Mouse (Mus musculus) spleen, adult 12 weeks (tissue): Measurements from ENCODE around the gene Leng1.

Source experiments
- DNase-seq: peaks from one replicate; pipeline ENCODE4 v3.0.0; 2022; ENCODE audit warnings: low spot score

Leng1 gene

DNA sequence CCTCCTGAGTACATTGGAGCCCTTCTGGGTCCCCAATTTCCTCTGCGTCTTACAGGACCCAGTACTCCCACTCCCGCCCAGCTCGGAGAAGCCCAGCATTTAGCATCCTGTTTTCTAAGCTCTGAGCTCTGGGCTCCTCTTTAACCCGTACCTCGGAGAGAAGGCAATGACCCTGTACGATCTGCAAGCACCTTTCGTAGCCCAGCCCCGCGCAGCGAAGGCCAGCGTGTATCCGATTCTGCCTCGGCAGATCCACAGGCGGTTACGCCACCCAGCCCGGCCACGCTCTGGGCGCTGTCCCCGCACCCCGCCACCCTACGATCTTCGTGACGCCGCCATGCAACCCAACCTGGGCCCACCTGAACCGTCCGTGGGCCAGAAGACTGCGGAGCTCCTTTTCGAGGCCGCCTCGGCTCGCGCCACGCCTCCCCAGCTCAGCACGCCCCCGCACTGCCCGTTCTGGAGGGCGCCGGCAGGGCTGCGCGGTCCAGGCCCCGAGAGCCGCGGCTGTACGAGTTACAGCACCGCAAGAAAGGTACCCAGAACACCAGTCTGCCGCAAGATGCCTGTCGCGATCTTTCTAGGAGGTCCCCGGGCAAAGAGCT is 26.8 kb upstream of the Leng1 start, which contains the start of gene Tsen34:
Gene Tsen34 (plus strand): TSS at position 482 of the 605 bp plus-strand sequence.
- no peak for DNase-seq

DNA sequence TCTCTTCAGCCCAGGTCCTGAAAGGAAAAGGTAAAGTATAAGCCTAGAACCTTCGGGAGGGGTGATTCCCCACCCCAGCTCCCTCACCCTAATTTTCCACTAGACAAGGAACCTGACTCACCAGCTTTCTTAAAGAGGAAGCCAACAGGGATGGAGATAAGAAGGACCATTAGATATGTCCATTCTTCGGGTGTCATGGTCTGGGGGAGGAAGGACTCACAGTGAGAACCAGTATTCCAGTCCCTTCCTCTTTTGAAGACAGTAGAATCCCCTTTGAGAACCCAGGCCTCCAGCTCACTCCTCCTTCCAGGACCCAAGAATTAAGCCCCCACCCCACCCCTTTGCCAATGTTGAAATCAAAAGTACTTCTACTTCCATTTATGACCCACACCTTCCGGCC is 26.3 kb upstream of the Leng1 start:
- DNase-seq: no peak

DNA sequence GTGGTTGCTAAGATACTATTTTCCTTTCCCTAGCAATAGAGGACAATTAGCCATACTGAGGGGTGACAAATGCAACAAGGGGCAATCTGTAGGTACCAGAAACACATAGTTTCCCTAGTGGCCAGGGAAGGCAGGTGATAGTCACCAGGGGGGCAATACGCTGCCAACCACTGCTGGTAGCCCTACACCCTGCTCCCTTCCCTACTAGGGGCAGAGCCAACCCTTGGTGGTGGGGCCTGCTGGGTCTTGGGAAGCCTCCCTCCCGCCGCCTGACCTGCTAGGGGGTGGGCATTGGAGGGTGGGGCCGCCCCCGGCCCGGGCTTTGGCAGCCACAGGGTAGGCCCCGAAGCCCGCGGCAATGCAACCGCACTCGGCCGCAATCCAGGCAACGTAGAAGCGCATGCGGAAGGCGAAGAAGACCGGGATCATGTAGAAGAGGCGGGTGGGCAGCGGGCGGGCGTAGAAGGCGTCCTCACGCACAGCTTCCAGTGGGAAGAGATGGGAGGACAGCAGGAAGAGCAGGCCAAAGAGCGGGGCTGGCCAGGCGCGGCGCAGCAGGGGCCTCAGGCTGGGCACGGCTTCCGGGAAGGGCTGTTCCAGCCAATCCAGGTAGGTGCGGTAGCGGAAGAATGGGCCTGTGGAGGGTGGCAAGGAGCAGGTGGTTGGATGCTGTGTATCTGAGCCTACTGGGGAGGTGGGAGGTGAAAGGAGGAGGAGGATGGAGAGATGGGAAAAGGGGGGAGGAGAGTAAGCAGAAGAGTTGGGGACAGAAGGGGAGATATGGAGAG is 20.0 kb upstream of the Leng1 start:
- DNase-seq: no peak

DNA sequence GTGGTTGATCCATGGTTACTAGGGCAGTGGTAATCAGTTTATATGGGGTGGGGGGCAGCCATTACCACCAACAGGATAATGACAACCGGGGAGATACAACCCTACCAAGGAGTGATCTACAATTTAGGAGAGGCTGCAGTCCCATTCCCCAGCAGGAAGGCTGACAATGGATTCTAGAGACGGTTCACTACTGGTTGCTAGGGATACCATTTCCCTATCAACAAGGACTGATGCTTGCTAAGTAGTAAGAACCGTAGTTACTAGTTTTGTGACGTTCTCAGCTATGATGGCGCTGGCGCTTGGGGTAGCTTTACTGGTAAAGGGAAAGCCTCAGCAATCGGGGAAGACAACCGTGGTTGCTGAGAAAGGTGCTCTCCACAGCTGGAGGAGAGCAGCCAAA is 19.1 kb upstream of the Leng1 start:
- DNase-seq: no peak

DNA sequence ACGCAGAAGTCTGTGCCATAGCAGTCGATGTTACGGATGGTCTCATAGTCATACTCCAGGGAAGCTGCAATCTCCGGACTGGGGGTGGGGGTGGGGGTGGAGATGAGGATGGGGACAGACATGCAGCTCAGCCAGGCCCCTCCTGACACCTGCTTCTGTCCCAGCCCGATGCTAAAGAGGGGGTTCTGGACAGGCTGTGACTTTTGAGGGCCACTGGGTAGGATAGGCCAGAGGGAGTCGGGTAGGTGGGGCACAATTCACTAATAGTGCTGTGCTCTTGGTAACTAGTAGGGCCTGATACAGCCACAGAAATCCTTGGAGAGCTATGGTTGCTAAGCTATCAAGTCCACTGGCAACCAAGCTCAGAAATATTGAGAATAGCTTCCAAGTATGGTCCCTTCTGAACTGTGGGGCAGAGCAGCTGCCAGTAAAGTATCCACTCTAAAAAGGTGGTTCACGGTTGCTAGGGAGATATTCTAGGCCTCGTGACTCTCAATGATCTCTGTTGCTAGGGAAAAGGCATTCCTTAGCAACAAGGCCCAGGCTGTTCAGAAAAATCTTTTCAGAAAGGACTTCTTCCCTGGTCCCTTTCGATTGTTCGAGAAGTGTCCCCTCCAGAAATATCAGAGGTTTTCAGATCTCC is 18.4 kb upstream of the Leng1 start:
- DNase-seq: no peak

DNA sequence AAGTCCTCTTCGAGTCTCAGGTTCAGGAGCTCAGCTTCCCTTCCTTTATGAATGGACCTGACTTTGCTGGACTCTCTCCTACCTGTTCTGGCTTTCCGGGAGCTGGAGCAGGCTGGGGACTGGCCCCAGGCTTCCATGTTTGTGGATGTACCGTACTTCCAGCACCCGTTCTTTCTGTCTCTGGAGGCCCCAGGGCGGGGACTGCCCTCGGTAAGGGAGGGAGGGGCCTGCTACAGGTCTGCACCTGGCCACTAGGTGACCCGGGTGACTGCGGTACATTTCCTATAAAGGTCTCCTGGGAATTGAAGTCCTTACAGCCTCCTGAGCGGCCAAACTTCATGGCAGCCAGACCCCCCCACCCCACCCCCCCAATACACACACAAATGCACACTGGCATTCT is 11.7 kb upstream of the Leng1 start, which contains the start of gene Tmc4:
Gene Tmc4 (minus strand): TSS at position 212 of the 400 bp plus-strand sequence.
- DNase-seq: no peak

DNA sequence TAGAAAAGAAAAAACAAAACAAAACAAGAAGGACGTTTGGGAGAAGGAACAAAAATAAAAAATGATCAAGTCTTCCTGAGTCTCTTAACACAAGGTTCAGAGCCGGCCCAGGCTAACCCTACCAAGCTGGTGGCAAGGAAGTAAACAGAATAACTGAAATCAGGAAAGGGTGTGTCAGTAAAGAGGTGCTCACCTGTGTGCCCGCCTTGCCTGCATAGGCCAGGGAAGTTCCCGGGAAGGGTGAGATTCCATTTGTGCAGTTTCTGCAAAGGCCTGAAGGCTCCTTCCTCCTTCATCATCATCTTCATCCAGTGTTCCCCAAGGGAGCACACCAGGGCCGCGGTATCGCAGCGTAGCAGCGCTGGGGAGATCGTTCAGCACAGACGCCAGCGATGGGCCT is 10.7 kb upstream of the Leng1 start:
- no peak for DNase-seq

DNA sequence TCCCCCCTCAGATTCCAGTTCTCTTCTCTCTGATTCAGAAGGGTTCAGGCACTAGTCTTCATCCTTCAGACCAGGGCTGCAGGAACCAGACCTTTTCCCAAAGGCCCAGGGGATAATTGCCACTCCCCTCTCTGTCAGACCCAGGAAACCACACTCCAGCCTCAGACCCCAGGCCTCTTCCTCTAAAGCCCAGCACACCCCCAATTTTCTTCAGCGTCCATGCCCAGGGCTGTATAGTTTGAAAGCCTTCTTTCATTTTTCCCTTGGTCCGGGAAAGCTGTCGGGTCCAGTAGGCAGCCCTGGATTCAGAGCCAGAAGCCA is 9.5 kb upstream of the Leng1 start:
- DNase-seq: no peak

DNA sequence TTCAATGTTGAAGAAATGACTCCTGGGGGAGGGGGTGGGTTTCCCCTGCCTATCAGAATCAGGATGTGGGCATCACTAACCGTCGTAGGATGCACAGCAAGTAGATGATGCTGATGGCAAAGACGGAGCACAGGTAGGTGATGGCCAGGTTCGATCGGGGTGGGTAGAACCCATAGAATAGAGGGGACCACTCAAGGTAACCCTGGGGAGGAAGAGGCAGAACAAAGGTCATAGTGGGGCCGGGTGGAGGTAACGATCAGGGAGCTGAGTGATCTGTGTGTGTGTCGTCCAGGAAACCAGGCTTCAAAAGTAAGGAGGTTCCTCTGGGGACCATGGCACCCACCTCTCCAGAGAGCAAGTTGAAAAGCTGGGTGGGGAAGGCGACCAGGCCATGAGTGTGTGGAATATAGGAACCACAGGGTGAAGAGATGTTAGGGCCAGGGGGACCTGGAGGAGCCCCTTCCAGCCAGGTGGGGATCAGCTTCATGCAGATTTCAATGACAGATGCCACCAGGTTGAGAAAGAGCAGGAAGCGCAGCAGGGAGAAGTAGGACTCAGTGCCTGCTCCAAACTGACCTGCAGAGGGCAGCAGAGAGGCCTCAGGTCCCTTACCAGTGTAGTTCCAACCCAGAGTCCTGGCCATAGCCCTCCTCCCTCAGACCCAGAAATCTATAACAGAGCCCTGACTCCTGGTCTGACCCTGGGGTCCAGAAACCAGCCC is 9.0 kb upstream of the Leng1 start:
- peak; percentile 67 for DNase-seq

DNA sequence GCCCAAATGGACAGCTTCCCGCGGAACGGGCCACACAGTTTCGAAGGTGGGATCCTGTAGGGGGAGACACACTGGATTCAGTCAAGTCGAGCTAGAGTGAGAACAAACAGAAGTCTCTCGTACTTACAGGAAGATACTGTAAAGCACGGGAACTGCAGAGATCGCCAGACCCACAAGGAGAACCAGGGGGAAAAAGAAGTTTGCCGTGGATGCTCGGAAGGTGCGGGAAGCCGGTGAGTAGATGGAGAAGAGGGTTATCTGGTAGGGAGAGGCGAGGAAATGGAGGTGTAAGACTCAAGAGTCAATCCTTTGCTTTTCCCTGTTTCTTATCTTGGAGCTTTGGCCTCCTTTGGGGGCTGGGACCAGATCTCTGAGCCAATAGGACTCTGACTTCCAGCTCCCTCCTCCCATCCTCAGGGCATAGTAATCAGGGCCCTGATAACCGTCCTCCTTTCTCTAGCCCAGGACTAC is 1.3 kb upstream of the Leng1 start:
- DNase-seq: no peak

DNA sequence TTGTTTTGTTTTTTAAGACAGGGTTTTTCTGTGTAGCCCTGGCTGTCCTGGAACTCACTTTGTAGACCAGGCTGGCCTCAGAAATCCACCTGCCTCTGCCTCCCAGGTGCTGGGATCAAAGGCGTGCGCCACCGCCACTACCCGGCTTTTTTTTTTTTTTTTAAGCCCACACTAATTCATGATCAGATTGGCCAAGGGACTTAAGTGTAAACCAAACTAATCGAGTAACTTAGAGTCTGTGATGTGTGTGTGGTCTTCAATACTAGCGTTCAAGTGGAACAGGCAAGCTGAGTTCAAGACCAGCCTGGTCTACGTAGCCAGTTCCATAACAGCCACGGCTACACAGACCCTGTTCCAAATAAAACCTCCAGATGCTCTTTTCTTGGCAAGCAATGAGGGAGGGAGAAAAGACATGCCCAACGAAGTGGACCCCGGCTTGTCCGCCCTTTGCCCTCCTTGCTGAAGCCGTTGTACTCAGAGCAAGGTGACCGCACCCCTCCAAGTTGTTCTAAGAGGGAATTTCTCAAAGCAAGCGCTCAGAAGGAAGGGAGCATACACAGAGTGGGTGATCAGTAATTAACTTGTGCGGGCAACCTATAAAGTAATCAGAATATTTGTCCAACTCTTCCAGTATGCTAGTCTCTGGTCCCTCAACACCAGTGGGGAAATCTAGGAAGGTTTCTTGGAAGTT is 971 bp downstream of the Leng1 start:
- DNase-seq: no peak

DNA sequence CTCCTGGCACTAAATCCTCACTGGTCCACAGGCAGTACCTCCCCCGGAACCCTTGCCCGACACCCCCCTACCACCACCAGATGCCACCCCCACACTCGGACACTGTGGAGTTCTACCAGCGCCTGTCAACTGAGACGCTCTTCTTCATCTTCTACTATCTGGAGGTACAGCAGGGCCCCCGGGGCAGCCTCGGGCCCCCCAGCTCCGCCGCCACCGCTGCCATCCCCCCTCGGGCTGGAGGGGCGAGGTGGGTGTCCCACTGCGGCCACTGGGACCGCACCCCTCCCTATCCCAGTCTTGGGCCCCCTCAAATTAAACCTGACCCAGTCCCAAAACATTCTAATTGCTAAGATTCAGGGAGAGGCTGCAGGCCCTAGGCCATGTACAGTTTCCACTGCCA is 7.1 kb downstream of the Leng1 start:
- DNase-seq: no peak

DNA sequence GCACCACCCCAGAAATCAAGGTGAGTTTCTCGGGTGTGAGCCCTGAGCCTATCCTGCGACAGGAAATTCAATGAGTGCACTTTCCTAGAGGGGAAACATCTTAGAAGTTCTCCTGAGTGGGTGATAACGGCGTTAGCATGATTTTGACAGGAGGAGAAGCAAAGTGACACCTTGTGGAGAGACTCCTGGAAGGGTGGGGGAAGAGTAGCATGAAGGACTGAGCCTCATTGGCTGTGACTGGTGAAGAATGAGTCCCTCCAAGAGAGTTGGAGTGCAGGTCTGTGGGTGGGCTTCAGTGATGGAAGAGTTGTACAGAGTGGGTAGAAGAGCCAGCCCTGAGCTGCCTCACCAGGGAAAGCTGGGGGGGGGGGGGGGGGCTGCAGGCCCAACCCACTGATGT is 8.7 kb downstream of the Leng1 start:
- no peak for DNase-seq

DNA sequence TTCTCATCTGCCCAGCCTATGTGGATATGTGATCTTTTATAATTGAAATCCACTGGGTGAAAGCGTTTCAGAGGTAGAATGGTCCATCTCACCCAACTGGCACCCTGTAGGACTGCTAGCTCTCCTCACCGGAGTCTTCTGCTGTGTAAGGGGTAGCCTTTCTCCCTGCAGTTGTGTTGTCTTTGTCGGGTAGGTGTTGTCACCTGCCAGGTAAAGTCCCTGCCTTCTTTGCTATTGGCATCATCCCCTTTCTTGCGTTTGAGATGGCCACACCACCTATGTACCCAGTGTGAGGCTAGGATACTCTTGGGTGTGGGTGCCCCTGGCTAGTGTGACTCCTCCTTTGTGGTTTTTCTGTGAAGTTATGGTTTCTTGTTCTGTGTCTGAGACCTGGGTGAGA is 19.0 kb downstream of the Leng1 start:
- DNase-seq: no peak

DNA sequence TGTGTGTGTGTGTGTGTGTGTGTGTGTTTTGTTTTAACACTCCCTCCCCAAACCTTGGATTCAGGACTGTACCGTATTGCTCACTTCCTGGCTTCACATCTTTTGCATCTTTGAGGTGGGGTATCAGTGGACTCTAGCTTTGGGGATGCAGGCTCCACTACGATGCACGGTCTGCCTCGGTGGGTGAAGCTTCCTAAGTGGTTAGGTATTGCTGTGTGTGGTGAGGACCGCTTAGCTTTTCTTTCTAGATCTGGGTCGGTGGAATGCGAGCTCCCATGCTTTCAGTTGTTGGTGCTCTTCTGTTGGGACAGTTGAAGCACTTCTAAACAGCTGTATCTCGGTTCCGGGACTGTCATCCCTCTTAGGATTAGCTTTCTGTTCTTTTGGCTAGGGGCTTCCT is 19.5 kb downstream of the Leng1 start:
- DNase-seq: no peak

DNA sequence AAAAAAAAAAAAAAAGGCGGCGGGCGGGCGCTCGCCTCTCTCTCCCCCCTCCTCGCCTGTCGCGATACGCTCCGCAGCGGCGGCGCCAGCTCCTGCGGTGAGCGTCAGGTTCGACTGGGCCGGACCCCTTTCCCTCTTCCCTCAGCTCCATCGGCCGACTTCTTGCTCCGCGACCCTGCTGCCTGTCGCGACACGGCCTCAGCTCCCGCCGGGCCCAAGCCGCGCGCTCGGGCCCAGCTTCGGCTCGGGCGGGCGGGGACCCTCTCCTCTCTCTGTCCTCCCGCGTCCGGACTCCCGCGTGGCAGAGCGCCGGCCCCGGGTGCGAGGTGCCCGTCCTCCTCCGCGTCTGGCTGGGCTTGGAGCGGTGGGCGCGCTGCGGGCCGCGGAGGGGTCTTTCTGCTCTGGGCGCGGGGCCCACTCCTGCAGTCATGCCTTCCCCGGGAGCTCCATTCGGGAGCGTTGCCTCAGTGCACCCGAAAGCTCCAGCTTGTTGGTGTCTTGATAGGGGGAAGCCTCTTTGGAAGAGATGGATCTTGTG is 20.1 kb downstream of the Leng1 start:
- no peak for DNase-seq

DNA sequence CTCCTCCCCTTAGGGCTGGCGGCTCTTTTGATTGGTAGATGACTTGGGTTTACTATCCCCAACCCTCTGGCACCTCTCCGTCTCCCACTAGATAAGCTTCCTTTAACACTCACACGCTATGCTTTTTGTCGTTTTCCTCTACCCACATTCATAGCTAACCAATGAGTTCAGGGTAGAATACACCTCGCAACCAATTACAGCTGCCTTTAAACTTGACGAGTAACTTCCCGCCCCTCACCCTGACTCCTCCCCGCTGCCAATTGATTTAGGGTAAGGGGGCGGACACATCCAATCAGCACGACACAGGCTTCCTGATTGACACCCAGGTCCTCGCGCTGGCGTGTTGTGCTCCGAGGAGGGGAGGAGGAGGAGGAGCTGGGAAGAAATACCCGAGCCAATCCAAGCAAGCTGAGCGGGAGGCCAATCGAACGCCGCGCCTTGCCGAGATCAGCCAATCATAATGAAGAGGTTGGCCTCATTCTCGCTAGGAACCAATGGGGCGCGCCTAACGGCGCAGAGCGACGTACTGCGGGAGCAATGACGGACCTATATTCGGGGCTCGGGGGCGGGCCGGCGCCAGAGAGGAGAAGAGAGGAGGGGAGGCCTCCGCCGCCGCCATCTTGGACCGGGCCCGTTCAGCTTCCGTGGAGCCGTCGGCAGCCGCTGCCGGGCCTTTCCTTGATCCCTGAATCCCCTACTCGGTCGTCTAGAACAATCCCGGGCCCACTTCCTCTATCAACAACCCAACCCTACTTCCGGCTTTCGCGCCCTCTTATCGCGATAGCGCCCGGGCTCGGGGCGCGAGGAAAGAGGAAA is 20.8 kb downstream of the Leng1 start, which contains the start of gene Cnot3:
Gene Cnot3 (plus strand): TSS at position 597 of the 816 bp plus-strand sequence.
- peak; percentile 96 for DNase-seq

DNA sequence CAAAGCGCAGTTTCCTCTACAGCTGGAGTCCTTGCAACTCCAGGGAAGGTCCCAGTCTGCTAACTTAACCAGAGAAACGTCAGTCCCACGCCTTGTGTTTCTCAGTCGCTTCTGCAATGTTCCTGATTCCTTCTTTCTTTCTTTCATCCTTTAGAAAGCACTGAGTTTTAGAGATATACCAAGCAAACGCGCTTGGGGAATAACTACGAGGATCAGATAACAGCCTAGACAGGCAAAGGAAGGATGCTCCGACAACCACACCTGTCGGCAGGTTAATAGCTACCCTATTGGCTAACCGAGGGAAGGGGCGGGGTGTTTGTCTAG is 21.3 kb downstream of the Leng1 start:
- DNase-seq: no peak

DNA sequence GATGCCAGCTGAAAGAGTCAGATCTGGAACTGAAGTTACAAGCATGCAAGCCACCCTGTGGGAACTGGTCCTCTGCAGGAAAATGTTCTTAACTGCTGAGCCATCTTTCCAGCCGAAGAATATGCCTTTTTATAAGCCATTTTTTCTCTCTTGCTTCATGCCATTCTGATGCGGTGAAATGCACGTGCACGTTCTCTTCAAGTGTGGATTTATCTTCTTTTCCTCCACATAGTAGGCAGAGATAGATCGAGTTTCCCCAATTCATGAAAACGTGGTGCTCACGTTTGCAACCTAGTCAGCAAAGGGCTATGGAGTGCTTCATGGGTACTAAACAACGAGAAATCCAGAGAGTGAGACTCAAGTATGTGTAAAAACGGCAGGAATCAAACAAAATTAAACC is 21.8 kb downstream of the Leng1 start:
- DNase-seq: no peak

DNA sequence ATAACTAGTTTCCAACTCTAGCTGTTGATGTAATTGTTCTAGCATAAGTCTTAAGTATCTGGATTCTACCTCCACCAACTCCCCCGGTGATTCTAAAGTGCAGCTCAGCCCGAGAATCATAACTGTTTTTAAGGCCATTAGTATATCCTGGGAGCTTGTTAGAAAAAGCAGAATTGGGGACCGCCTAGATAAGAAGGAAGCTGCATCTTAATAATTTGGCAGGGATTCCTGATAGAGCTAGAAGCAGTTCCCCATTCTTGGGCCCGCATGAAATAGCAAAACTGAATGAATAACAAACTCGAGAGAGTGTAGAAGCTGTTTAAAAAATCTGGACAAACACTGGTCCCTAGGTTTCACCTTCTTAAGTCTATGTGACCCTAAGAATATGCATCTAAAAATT is 22.2 kb downstream of the Leng1 start:
- DNase-seq: no peak

DNA sequence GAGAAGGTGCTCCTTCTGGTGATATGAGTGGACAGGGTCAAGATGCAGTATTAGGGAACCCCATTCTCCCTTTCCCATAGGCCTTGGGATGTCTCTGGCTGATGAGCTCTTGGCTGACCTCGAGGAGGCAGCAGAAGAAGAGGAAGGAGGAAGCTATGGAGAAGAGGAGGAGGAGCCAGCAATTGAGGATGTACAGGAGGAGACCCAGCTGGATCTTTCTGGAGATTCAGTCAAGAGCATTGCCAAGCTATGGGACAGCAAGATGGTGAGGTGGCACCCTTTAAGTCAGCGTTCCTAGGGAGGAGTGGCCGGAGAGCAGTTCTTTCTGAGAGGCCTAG is 35.2 kb downstream of the Leng1 start:
- DNase-seq: no peak
